Mouse (Mus musculus) erythroblast, embryonic 14.5 days (primary cell): Measurements from ENCODE around the gene Hrk.

Source experiments
- GATA1 ChIP-seq: IDR thresholded peaks from 2 replicates; pipeline ENCODE4 v1.6.1; 2012; ENCODE audit warnings: low read length, inconsistent platforms, mixed read lengths
- TAL1 ChIP-seq: IDR thresholded peaks from 3 replicates; pipeline ENCODE4 v1.6.1; 2012; ENCODE audit warnings: low read length, inconsistent platforms, mixed read lengths

GRCm38 (mm10) chr5:118123096-118123495 is 41.4 kb upstream of the Hrk start:
- TF ChIP-seq TAL1: no peak
- TF ChIP-seq GATA1: no peak
